Mouse (Mus musculus) heart, postnatal 4 days (tissue): ENCODE measurements around the gene Slc22a15. TPM values are rescaled to one million over a fixed set of nuclear protein-coding genes. Genes with fewer than 3 reads are reported as not detected.

Experiments
- DNase-seq: peaks from one replicate; pipeline ENCODE4 v3.0.0; 2021
- total RNA-seq, 2 experiments: library from RNA; stranded (reverse); gene quantifications; 2 replicates each; pipeline ENCODE4 v1.2.3; 2021

Slc22a15 gene
- total RNA-seq, 2 experiments from 2014 or later = 8.4 to 8.8 TPM

DNA sequence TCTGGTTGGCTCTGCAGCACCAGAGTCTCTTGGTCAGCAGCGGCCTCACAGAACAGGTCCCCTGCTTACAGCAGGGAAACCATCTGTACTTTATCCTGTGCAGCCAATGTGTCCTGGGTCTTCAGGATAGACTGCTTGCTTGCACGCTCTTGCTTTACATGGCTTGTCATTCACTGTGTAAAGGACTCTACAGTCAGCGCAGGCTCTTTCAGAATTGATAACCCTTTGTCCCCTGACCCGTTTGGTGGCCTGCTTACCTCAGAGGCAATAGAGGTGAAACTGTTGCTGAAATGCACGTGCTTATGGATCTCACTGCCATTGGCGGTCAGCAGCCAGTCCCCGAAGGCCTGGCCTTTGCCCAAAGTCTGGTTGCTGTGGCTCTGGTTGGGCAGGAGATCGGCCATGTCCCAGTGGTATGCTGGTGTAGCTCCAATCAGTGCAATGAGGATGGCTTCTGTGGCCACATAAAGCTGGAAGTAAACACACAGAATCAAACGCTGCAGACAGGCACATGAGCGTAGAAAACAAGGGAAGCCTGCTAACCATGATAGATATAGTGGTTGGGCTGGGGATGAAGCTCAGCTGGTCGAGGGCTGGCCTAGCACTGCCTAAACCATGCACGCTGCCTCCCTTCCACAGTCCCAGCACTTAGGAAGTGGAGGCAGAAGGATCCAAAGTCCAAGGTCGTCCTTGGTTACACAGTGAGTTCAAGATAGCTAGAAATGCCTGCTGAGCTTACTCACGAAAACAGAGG is 9.0 kb downstream of the Slc22a15 start:
- DNase-seq = no peak

DNA sequence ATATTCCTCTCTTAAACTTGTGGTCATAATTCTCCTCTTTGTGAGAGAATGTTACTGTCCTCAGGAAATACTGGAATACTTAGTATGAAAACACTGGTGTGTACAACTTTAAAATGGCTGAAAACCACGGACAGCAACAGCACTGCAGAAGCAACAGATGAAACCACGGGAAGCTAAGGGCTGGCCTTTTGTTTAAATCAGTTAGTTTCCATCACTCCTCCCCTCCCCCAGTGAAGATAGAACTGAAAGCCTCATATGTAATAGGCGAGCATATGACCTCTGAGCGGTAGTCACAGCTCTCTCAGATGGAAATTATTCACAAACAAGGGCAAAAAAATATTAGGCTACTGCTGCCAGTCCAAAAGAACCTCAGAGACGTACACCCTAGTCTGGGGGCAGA is 10.0 kb downstream of the Slc22a15 start:
- no peak for DNase-seq

DNA sequence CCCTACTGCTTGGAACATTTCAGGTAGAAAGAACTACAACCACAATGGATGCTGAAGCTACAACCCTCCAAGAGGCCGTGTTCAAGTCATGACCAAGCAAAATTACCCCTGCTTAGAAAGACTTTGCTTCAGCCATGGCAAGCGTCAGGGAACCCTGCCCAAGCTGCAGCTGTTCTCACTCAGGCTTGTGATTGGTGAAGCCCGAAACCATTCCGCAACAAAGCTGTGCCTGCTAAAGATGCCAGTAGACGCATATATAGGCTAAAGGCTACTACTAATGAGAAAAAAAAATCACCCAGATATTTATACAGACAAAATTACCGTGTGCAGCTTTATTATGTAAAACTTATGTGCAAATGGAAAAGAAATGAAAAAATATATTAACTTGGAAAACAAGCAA is 12.2 kb downstream of the Slc22a15 start:
- DNase-seq = no peak

DNA sequence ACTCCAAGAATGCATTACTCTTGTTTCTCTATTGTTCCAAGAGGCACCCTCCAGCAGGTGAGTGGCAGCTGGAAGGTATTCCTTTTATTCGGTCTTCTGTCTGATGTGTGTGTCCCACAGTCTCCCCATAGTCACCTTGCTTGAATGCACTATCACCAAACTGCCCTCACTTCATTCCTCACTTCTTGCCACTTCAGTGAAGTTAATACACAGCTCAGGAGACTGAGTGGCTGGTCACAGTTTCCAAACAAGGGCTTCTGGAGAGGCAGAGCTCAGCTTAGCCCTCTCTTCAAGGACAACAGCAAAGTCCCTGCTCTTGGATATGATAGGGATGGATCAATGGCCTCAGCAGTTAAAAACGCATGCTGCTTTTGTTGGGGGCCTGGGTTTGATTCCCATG is 17.2 kb downstream of the Slc22a15 start:
- no peak for DNase-seq

DNA sequence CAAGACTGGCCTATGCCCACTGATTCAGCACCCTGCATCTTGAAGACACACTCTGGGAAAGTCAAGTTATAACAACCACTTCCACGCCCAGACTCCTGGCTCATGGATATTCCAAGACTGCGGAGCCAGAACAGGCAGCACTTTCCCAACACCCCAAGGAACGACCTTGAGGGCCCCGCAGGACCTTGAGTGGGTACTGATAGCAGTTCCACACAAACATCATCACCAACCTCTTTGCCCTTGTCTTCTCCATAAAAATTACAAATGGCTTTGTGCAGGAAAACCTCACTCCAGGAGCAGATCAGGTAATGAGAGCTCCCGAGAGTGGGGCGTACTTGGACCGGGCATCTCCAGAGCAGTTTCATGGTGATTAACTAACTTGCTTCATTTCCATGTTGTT is 19.5 kb downstream of the Slc22a15 start:
- no peak for DNase-seq

DNA sequence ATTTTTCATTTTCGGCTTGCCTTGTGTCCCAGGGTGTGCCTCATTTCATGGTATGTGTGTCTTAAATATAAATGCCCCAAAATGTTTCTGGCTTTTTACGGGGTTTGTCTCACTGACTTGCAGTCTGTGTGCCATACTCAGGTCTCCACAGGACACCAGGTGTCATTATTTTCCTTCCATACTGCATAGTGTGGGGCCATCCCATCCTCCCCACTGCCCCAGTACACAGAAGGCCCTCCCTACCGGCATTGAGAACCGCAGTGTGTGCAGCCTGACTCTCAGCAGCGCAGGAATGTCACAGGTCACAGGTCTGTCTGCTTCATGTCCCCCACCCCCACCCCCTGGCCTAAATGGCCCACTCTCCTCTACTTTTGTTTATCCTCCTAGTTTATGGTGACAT is 21.2 kb downstream of the Slc22a15 start:
- DNase-seq = no peak

DNA sequence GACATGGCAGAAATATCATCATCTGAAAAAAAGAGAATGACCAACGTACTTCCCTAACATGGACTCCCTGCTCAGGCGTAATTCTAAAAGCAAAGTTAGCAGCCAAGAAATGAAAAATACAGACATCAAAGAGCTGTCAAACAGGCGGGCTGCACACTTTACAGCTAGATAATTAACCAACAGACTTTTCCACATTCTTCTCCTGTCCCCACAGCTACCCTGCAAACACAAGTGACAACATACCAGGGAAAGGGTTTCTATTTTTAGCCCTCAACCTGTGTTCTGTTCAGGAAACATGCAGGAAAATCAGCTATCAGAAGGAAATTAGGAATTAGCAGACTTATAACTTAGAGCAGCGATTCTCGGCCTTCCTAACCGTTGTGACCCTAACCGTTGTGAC is 21.9 kb downstream of the Slc22a15 start:
- no peak for DNase-seq

DNA sequence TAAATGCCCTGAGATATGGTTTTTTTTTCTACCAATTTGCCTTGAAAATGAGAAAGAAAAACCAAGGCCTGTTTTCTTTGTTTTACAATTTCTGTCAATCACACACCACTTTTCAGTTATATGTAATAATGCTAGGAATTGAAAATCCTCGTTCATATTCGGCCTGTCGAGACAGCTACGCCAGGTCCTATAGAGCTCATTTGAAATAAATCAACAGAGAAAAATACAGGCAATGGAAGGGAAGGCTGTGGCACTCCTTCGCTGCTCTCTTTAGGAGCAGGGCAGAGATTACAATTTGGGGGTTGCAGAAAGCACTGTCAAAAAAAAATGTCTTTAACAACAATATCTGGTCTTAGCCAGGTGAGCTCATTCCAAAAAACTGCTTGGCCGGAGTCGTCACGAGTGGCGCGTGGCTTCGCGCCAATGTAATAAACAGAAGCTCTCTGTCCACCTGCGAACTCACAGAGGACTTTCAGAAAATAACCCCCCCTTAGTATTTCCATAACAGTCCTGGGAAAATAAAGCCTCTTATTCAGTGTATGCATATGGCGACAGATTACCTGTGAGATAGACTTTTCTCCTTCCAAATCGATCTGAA is 26.8 kb downstream of the Slc22a15 start:
- no peak for DNase-seq

DNA sequence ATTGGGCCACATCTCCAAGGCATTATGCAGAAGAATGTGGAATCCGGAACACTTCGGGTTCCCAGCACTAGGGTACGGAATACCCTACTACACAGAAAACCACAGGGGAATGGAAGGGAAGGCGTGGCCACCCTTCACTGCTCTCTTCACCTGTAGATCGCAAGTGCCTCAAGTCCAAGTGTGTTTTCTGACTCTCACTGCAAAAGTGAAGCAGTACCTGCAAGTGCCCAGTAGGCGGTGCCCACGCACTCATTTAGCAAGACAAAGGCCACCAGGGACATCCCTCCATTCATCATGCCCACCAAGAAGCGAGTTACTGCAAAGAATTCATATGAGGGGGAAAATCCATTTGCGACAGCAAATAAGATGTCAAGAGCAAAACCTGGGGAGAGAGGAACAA is 27.4 kb downstream of the Slc22a15 start:
- peak; percentile 85 for DNase-seq

DNA sequence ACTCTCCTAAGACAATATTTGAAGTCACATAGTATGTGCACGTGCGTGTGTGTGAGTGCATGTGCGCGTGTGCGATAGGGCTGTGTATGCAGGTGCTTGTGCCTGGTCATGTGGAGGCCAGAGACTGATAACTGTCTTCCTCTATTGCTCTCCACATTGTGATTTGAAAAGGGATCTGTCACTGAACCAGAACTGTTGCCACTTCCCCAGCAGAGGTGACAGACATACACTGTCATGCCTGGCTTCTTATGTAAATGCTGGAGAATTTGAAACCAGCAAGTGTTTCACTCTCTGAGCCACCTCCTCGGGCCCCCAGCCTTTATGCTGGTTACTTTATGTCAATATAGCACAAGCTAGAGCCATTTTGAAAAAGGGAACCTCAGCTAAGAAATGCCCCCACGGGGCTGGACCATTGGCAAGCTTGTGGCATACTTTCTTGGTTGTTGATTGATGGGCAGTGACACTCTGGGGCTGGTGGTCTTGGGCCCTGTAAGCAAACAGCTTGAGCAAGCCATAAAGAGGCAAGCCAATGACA is 28.8 kb downstream of the Slc22a15 start:
- no peak for DNase-seq

DNA sequence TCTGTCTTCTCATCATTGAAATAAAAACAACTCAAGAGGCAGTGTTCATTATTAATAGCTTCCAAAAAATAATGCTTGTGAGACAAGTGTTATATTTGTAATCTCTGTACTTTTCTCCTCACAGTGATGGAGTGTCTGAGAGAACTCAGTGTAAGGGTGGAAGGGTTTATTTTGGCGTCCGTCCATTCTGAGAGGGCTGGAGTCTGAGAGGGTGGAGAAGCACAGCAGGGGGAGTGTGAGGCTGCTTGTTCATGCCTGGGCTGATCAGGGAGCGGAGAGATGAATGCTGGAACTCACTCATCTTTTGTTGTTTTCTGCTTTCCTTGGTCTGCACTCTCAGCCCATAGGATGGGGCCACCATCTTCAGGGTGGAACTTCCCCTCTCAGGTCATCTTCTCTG is 38.7 kb downstream of the Slc22a15 start:
- peak; percentile 53 for DNase-seq

DNA sequence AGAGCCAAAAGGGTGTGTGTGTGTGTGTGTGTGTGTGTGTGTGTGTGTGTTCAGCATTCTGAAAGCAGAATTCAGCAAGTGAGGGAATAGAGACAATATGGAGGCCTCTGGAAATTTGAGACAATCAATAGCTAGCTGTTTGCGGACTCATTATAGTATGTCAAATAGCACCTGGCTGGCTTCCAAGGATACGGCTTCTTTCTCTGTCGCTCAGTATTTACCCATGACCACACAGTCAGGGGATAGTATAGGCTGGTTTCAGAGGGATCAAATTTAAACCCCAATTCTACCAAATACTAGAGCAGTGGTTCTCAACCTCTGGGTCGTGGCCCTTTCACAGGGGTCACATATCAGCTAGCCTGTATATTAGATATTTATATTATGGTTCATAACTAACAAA is 39.2 kb downstream of the Slc22a15 start:
- no peak for DNase-seq

DNA sequence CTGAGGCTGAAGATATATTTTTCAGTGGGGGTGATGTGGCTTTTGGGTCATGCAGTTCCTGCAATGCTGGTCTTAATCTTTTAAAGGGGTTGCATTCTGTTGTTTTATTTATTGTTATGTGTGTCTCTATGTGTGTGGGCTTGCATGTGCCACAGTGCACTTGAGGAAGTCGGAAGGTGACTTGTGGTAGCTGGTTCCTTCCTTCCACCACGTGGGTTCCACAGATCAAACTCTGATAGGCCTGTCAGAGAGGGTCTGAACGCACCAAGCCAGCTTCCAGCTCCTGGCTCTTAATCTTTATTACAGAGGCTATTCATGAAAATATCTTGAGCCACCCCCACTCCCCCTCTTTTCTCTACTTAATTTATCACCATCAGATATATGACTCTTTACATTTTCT is 40.4 kb downstream of the Slc22a15 start:
- DNase-seq = no peak

DNA sequence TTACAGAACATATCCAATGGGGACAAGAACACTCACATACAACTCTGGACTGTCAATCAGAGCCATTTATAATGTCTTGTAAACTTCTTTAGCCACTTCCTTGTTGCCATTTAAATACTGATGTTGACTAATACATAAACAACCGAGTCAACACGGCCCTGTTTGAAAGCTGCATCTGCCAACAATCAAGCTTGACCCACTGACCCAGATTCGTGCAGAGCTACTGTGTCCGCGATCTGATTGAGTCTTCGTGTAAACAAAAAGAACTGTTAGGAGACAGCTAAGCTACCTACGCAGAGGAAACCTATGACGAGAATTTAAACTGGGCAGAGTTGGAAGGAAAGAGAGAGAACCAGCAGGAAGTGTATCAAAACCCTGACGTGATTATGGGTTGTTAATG is 42.5 kb downstream of the Slc22a15 start:
- no peak for DNase-seq

DNA sequence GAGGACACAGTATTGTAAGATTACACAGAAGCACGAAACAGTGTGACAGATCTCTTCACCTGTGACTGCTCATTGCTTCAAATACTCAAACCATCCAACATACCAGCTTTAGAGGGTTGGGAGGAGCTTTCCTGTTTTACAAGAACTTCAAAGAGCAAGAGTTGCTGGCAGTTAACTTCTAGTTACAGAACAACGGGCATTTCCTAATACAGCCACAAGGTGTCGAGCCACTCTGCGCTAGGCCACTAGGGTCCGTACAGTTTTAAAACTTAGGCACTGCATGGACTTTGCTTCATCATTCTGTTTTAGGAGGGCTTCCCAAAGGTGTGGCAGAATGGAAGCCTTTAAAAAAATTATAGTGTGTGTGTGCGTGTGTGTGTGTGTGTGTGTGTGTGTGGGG is 43.4 kb downstream of the Slc22a15 start:
- no peak for DNase-seq

DNA sequence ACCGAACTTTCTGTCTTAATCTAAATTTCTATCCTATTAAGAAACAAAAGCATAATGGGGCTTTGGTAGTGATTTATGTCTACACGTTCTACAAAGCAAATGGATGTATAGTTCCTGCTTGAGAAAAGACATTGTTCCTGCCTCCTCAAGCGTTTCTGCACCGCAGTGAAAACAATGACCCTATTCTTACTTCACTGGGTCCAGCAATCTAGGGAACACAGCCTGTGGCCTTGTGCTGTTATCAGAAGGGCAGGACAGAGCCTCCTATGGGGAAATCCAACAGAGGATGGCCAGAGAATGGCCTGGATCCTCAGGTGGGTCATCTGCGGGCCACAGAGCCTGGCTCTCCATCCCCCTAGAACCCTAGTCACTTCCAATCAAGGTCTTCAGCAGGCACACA is 46.1 kb downstream of the Slc22a15 start:
- no peak for DNase-seq

DNA sequence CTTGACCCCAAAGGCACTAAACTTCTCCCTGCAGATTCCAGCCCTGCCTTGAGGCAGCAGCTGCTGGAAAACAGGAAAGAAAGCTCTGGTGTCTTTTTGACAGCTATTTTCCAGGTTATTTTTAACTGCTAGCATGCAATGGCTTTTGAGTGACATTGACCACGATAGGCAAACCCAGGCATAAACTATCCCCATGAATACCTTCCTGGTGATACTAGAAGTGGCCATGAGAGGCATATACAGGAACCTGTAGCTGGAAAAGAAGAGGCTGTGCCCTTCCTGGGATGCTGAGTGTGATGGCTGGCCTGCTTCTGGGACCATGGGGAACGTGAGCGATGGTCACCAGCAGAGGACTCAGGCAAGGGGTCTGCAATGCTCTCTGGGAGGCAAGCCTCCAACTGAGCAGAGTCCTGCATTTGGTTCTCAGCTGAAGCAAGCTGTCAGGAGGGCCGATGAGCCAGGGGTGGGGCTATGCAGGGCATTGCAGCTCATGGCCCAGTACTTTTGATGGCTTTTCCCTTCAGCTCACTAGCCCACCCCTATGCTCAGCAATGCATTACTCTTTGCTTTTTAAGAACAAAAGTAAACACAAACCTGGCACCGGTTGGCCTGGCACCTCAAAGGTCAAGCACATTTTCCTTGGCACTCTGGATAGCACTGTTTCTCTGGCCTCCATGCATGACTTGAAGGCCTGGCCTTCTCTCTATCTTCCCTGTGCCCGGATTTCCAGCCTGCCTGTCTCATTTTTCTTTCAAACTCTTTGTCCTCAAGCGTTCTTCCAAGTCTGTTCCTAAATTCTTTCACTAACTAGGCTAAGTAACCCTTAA is 47.6 kb downstream of the Slc22a15 start:
- DNase-seq = no peak

DNA sequence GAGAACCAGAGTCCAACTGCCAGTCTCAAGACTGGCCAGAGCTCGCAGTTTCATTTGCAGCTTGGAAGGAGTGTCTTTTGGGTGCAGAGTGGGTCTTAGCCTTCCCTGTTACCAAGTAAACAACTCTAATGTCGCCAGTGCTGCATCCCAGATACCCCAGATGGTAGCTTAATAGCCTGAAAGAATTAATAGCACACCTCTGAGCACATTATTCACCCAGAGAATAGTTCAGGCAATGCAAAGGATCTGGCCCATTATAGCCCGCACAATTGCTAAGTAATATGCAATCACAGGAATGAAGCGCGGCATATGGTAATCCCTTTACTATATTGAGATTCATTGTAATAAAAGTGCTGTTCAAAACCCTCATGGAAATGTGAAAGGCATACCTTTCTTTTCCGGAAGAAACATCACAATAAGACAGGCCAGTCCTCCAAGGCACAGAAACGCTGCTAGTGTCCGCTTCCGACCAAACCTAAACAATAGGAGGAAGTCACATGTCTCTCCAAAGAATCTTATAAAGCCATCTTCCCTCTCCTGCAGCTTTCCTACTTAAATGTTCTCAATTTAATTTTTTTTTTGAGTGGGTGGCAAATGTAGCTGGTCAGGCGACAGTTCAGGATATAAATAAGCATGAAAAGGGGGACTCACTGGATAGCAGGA is 48.9 kb downstream of the Slc22a15 start:
- DNase-seq = no peak

DNA sequence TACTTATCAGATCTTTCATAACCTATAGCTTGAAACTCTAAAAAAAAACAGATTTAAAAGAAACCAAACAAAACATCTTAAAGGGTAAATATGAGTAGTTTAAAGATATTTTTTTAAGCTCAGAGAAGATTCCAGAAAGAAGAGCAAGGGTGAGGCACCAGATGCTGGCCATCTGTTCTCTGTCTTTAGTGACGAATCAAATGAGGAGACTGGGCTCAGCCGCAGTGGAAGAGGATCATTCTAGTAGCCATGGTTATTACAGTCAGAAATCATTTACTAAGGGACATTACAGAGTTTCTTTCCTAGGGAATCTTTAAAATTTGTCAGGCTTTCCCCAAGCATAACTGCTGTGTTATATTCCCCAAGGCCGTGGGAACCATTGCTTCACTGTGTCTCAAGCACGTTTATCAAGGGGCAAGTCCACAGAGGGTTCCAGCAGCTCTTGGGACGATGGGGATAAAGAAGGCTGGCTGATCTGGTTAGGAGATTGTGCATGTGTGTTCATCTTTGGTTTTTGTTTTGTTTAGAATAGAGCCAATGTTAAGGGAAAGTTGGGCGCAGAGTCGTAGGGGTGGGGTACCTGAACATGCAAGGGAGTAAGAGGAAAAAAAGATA is 51.1 kb downstream of the Slc22a15 start:
- no peak for DNase-seq

DNA sequence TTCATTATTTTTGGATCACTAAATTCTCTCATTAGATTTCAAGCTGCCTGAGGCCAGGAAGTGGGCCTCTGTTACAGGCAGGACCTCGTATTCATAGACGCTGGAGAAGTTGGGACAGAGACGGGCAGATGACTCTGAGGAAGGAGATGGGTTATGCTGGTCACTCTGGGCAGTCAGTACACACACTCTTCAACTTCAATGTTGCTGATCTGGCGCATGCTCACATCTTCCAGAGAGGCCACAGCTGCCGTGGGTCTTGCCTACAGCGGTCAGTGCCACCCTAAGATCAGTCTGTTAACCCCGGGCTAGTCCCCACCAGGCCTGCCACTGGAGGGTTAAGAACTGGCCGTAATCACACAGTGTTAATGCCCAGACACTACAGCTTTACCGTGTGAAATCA is 52.3 kb downstream of the Slc22a15 start:
- no peak for DNase-seq

DNA sequence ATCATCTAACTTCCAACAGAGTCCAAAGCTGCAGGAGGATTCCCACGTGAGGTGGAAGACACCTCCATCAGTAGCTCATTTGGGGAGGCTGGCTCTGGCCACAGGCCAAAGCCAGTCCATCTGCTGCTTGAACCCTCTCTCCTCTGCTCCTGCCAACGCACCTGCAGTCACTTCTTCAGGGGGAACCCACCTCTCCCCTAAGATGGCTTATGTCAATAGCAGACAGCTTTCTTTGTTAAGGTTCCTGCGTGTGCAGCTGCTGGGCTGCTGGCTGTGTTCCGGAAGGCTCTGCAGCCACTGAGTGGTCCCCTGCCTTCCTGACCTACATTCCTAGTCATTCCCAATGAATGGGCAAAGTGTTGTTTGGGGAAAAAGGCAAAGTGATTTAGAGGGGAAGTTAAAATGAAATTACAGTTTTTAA is 57.2 kb downstream of the Slc22a15 start:
- DNase-seq = no peak

DNA sequence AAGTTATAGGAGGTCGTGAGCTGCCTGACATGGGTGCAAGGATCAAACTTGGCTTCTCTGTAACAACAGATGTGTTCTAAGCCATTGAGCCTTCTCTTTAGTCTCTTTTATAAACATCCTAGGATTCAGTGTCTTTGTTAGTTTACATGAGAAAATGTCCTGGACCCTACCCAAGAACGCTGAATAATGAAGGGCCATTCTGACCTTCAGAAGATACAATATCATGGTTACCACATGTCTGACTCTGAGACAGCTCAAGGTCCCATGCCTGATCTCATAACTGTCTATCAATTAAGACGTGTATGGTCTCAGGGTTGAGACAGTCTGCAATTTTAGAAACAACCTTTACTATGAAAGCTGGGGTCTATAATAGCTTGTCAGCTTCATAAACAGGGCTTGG is 62.4 kb downstream of the Slc22a15 start:
- no peak for DNase-seq
